Mouse (Mus musculus) erythroblast, embryonic 14.5 days (primary cell): ENCODE data around the gene Upk1a. TPM values are rescaled to one million over a fixed set of nuclear protein-coding genes. Genes with fewer than 3 reads are reported as not detected.

Experiments used
- H3K27me3 ChIP-seq: 2 replicates; pipeline ENCODE4 v1.6.1; 2012; ENCODE audit warnings: inconsistent platforms; ENCODE audit not compliant: control insufficient read depth
- H3K36me3 ChIP-seq: 2 replicates; pipeline ENCODE4 v1.6.1; 2012; ENCODE audit warnings: mild to moderate bottlenecking, inconsistent platforms; ENCODE audit not compliant: control insufficient read depth
- H3K4me1 ChIP-seq: 2 replicates; pipeline ENCODE4 v1.6.1; 2012; ENCODE audit warnings: inconsistent platforms; ENCODE audit not compliant: control insufficient read depth
- H3K4me3 ChIP-seq: replicated peaks from 2 replicates; pipeline ENCODE3; 2012; ENCODE audit warnings: moderate library complexity, mild to moderate bottlenecking, inconsistent platforms
- H3K9me3 ChIP-seq: 2 replicates; pipeline ENCODE4 v1.6.1; 2012; ENCODE audit warnings: low read length, inconsistent platforms, mixed read lengths; ENCODE audit not compliant: control insufficient read depth
- GATA1 ChIP-seq: IDR thresholded peaks from 2 replicates; pipeline ENCODE4 v1.6.1; 2012; ENCODE audit warnings: low read length, inconsistent platforms, mixed read lengths
- TAL1 ChIP-seq: IDR thresholded peaks from 3 replicates; pipeline ENCODE4 v1.6.1; 2012; ENCODE audit warnings: low read length, inconsistent platforms, mixed read lengths
- polyA plus RNA-seq: library from polyadenylated mRNA; stranded (reverse); fragments of >175 nt; gene quantifications from 2 replicates; pipeline ENCODE4 v1.2.3, GENCODE M21; 2012

Upk1a gene
- polyA plus RNA-seq, 1 experiment, result 0.10 TPM

- Histone ChIP-seq H3K27me3 (no peaks in the 10 kb centered on the region; the same call in 1 of the 2 replicates), H3K36me3 (no peaks in the 10 kb centered on the region), H3K4me1 (peaks cover 2% of the 10 kb centered on the region), H3K9me3 (no peaks in the 10 kb centered on the region), H3K4me3 (no peak overlapping the region)
- no peak for TF ChIP-seq GATA1
- TF ChIP-seq TAL1, result no peak
These were observed 4.8 kb downstream of the Upk1a start for GRCm38 (mm10) chr7:30607706-30608309.

GRCm38 (mm10) chr7:30604944-30605343 is 7.7 kb downstream of the Upk1a start:
- H3K4me1 ChIP-seq, result peaks cover 14% of the 10 kb centered on the region
- no peak for TF ChIP-seq GATA1
- TF ChIP-seq TAL1, result no peak
- no peak overlapping the region for H3K4me3 ChIP-seq
- H3K9me3 ChIP-seq, result no peaks in the 10 kb centered on the region
- H3K36me3 ChIP-seq, result no peaks in the 10 kb centered on the region
- no peaks in the 10 kb centered on the region for H3K27me3 ChIP-seq

- H3K9me3 ChIP-seq, result no peaks in the 10 kb centered on the region
- no peaks in the 10 kb centered on the region for H3K27me3 ChIP-seq
- H3K36me3 ChIP-seq, result no peaks in the 10 kb centered on the region
- TF ChIP-seq TAL1, result no peak
- TF ChIP-seq GATA1, result no peak
- H3K4me3 ChIP-seq, result no peak overlapping the region
- peaks cover 18% of the 10 kb centered on the region for H3K4me1 ChIP-seq
These were observed 8.2 kb downstream of the Upk1a start for GRCm38 (mm10) chr7:30604424-30604823.

GRCm38 (mm10) chr7:30602583-30602982 is 10.1 kb downstream of the Upk1a start:
- Histone ChIP-seq H3K36me3 (no peaks in the 10 kb centered on the region), H3K4me3 (no peak overlapping the region), H3K27me3 (no peaks in the 10 kb centered on the region), H3K4me1 (peaks cover 18% of the 10 kb centered on the region), H3K9me3 (no peaks in the 10 kb centered on the region)
- TF ChIP-seq GATA1, result no peak
- no peak for TF ChIP-seq TAL1

GRCm38 (mm10) chr7:30600651-30601050 is 12.0 kb downstream of the Upk1a start:
- no peak for TF ChIP-seq TAL1
- no peak for TF ChIP-seq GATA1
- peaks cover 18% of the 10 kb centered on the region for H3K4me1 ChIP-seq
- H3K9me3 ChIP-seq, result no peaks in the 10 kb centered on the region
- no peaks in the 10 kb centered on the region for H3K36me3 ChIP-seq
- peak overlapping the region; percentile 39 for H3K4me3 ChIP-seq
- peaks cover 4% of the 10 kb centered on the region; the same call in 1 of the 2 replicates for H3K27me3 ChIP-seq

GRCm38 (mm10) chr7:30599933-30600353 is 12.7 kb downstream of the Upk1a start:
- no peaks in the 10 kb centered on the region for H3K36me3 ChIP-seq
- no peak for TF ChIP-seq GATA1
- no peak for TF ChIP-seq TAL1
- H3K27me3 ChIP-seq, result peaks cover 9% of the 10 kb centered on the region
- no peaks in the 10 kb centered on the region for H3K9me3 ChIP-seq
- peak overlapping the region; percentile 39 for H3K4me3 ChIP-seq
- peaks cover 20% of the 10 kb centered on the region for H3K4me1 ChIP-seq

- Histone ChIP-seq H3K36me3 (no peaks in the 10 kb centered on the region), H3K4me1 (peaks cover 32% of the 10 kb centered on the region), H3K4me3 (peak within 1 kb of the TSS; percentile 39), H3K9me3 (no peaks in the 10 kb centered on the region), H3K27me3 (peaks cover 11% of the 10 kb centered on the region)
- TF ChIP-seq GATA1, result no peak
- TF ChIP-seq TAL1, result no peak
These were observed 13.9 kb downstream of the Upk1a start, which contains the start of gene Zbtb32 for GRCm38 (mm10) chr7:30598786-30599185. TSS of gene Zbtb32 (minus strand) at chr7:30598909.

GRCm38 (mm10) chr7:30596811-30597210 is 15.8 kb downstream of the Upk1a start:
- peaks cover 11% of the 10 kb centered on the region for H3K27me3 ChIP-seq
- TF ChIP-seq GATA1 (no peak), TAL1 (no peak)
- no peaks in the 10 kb centered on the region for H3K36me3 ChIP-seq
- peaks cover 42% of the 10 kb centered on the region for H3K4me1 ChIP-seq
- H3K9me3 ChIP-seq, result no peaks in the 10 kb centered on the region
- H3K4me3 ChIP-seq, result no peak overlapping the region

GRCm38 (mm10) chr7:30596093-30596492 is 16.6 kb downstream of the Upk1a start:
- Histone ChIP-seq H3K4me1 (peaks cover 45% of the 10 kb centered on the region), H3K36me3 (no peaks in the 10 kb centered on the region), H3K9me3 (no peaks in the 10 kb centered on the region), H3K4me3 (no peak overlapping the region), H3K27me3 (peaks cover 11% of the 10 kb centered on the region)
- TF ChIP-seq TAL1 (no peak), GATA1 (no peak)

GRCm38 (mm10) chr7:30594510-30595024 is 18.1 kb downstream of the Upk1a start:
- Histone ChIP-seq H3K4me1 (peaks cover 41% of the 10 kb centered on the region), H3K36me3 (no peaks in the 10 kb centered on the region), H3K9me3 (no peaks in the 10 kb centered on the region), H3K4me3 (no peak overlapping the region), H3K27me3 (peaks cover 11% of the 10 kb centered on the region)
- TF ChIP-seq TAL1 (no peak), GATA1 (no peak)
